Mouse (Mus musculus): Measurements from ENCODE around the gene Hist1h4h.

DNA sequence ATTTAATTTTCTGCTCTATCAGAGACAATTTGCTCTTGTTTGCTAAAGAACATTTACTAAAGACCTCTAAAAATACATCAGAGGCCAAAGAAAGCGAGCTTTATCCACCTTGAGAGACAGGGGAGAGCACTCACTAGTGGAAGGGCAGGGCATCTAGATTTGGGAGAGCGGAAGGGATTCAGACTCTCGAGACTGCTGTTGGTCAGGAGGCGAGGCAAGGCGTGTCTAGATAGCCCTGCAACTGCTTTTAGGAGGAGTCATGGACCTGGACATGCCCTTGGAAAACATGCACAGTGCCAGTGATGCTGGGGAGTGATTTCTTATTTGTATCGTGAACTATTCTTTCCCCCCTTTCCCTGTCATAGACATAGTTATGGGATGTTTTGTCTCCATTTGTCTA lies 35.3 kb upstream of the Hist1h4h start:
- TF ChIP-seq POLR2A (IDR thresholded peaks at IDR 0.05; ENCODE audit: borderline replicate concordance, control insufficient read depth, low read depth, low read length): no peak
- TF ChIP-seq CTCF (IDR thresholded peaks at IDR 0.05; ENCODE audit: control insufficient read depth, insufficient read depth, low read length): no peak
